Mouse (Mus musculus) urinary bladder, adult 2 months (tissue): ENCODE measurements around the gene Fkbp4. TPM values are rescaled to one million over a fixed set of nuclear protein-coding genes. Genes with fewer than 3 reads are reported as not detected.

Experiments
- DNase-seq: peaks from one replicate; pipeline ENCODE4 v3.0.0; 2022; ENCODE audit warnings: low spot score
- polyA plus RNA-seq: library from polyadenylated mRNA; depleted of rRNA; stranded (reverse); fragments of >200 nt; gene quantifications from 2 replicates; pipeline ENCODE4 v1.2.3, GENCODE M21; 2012

Fkbp4 gene
- polyA plus RNA-seq, 1 experiment = 121 TPM

DNA sequence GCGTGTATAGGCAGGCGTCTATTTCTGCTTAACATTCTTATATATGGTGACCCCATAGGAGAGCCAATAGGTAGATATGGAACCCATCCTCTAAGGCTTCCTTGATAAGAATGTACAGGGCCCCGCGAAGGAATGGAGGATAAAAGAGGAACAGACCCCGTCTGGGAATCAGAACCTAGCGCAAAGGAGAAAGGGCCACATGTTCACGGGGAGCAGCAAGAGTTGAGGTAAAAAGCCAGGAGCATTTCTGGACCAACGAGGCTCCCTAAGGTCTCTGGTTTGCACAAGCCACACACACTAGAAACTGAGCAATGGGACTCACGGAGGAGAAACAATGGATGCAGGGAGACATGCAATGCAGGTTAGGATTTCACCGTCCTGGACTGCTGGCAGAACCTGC is 1.2 kb downstream of the Fkbp4 start:
- DNase-seq = no peak

DNA sequence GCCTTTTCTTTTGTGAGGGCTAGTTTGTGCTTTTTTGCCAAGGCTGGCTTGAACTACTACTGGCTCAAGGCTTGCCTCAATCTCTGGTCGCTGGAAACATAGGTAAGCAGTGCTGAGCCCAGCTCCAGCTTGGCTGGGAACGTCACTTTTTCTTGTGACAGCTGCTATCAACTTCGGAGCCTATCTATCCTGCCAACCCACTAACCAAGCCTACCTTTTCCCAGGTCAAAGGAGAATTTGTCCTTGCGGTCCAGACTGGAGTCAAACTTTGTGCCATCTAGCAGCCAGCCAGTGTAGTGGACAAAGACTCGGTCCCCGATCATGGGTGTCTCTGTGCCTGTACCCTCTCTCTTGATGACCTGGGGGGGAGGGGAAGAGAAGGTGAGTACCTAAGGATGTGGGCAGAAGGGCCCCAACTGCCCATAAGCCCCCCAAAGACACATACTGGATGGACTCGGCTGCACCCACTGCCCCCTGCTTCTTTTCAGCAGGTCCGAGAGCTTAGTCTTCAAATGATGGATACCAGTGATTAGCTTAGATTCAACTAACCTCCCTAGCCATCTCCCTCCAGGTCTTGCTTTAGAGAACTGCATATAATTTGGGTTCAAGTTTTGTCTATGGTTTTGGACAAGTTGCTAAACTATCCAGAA is 2.0 kb downstream of the Fkbp4 start:
- DNase-seq = no peak

- DNase-seq = no peak
These were observed 3.0 kb downstream of the Fkbp4 start for GRCm38 (mm10) chr6:128435474-128435873.

DNA sequence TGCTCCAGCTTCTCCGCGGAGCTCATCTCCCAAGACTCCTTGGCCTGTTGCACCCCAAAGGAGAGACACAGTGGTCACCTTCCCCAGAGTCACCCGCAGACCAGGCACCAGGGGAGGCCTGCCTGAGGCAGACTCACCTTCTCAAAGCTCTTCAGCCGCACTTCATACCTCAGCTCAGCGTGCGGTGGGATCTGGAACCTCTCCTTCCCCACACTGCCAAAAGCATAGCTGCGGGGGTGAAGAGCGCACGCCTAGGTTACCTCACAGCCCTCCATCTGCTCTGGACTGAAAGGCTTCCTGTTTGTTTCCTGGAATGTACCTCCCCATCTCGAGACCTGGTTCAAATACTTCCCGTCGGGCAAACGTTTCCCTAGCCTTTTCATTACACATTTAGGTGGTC is 4.9 kb downstream of the Fkbp4 start:
- no peak for DNase-seq

- no peak for DNase-seq
These were observed 6.0 kb downstream of the Fkbp4 start for GRCm38 (mm10) chr6:128432356-128432915.

GRCm38 (mm10) chr6:128429826-128430225 is 8.7 kb downstream of the Fkbp4 start:
- DNase-seq = no peak

DNA sequence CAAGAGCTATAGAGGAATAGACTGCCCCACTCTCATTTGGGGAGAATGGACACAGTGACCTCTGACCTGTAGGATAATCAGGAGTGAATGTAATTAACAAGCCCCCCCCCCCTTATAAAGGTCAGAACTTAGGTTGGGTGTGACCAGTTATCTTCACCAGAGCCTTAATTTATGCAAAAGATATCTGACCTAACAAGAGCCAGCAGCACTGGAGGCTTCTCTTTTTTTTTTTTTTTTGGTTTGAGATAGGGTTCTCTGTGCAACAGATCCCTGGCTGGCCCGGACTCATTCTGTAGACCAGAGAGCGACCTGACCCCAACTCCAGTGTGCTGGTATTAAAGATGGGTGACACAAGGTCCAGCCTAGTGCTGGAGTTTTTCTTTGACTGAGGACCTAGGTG is 9.2 kb downstream of the Fkbp4 start:
- DNase-seq = no peak

DNA sequence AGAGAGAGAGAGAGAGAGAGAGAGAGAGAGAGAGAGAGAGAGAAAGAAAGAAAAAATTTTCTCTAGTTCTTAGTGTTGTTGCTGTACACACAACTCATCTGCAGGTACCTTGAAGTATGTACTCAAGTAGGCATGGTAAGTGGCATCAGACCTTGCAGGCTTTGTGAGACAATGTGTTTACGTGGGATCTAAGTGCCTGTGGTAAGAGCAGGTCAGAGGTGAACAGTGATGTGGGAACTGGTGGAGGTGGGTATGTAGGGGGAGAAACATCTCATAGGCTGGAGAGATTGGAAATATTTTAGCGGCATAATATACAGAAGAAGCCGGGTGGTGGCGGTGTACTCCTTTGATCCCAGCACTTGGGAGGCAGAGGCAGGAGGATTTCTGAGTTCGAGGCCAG is 10.9 kb downstream of the Fkbp4 start:
- no peak for DNase-seq

DNA sequence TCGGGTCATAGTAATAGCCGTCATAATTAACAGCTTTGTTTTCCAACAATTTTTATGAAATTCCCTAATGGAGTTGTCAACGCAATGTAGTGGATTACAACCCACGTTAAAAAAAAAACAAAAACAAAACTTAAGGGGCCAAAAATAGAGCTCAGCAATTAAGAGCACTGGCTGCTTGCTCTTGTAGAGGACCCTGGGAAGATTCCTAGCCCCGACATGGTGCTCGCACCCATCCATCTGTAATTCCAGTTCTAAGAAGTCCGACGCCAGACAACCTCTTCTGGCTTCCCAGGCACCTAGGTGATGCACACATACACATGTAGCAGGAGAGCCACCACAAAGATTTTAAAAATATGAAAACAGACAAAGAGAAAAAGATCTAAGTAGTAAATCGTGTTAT is 13.4 kb downstream of the Fkbp4 start:
- DNase-seq = no peak

- DNase-seq = peak; percentile 93
These were observed 14.0 kb downstream of the Fkbp4 start, which contains the start of gene Itfg2 for GRCm38 (mm10) chr6:128424269-128425019. Gene Itfg2, minus strand, starts transcription at chr6:128424931.

GRCm38 (mm10) chr6:128423496-128424268 is 14.8 kb downstream of the Fkbp4 start:
- DNase-seq = no peak

- DNase-seq = no peak
These were observed 17.0 kb downstream of the Fkbp4 start for GRCm38 (mm10) chr6:128421480-128421879.

GRCm38 (mm10) chr6:128421036-128421435 is 17.4 kb downstream of the Fkbp4 start:
- no peak for DNase-seq

GRCm38 (mm10) chr6:128418076-128418475 is 20.4 kb downstream of the Fkbp4 start:
- DNase-seq = no peak

- DNase-seq = no peak
These were observed 22.3 kb downstream of the Fkbp4 start for GRCm38 (mm10) chr6:128416169-128416568.

- DNase-seq = peak; percentile 70
These were observed 27.4 kb downstream of the Fkbp4 start for GRCm38 (mm10) chr6:128411115-128411514.

GRCm38 (mm10) chr6:128410305-128410704 is 28.2 kb downstream of the Fkbp4 start:
- no peak for DNase-seq

DNA sequence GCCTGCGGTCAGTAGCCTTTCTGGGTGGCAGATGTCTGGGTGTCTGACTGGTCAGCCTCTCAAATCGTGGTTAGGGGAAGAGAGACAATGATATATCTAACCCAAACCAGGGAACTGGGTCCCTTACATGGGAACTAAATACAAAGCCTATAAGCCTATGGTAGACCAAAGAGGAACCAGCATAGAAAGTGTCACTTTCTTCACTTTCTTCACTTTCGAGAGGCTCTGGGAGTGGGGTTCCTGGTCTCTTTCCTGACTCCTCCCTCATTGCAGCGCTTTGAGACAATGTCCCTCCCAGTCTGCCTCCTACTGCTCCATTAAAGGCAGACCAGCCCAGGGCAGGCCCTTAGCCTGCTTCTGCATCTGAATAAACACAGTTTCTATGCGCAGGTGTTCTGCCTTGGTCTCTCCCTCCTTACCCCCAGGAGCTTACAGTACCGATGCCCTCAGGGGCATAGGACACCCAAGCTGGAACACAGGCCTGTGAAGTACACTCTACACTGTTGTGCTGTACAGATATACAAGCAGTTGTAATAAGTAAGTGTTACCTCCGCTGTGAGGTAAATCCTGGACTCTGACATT is 29.8 kb downstream of the Fkbp4 start:
- DNase-seq = no peak

GRCm38 (mm10) chr6:128404708-128405107 is 33.8 kb downstream of the Fkbp4 start:
- DNase-seq = no peak

- no peak for DNase-seq
These were observed 38.9 kb downstream of the Fkbp4 start for GRCm38 (mm10) chr6:128399421-128400185.

GRCm38 (mm10) chr6:128398996-128399395 is 39.5 kb downstream of the Fkbp4 start, which contains the start of gene Nrip2:
Gene Nrip2, plus strand, starts transcription at chr6:128399296.
- no peak for DNase-seq
